Mouse (Mus musculus) lung, embryonic 15.5 days (tissue): ENCODE results near the gene Slc16a2. TPM values are rescaled to one million over a fixed set of nuclear protein-coding genes. Genes with fewer than 3 reads are reported as not detected.

ENCODE experiments used
- ATAC-seq: fragments of 200-750 bp; cut with Nextera tagmentation; 2 replicates; pipeline ENCODE4 v1.8.0; 2017; ENCODE audit warnings: moderate number of reproducible peaks, borderline replicate concordance; ENCODE audit not compliant: low FRiP score, low TSS enrichment; ENCODE audit errors: extremely low read depth
- H3K27ac ChIP-seq: fragments of 300-500 bp; sonication (generic); 2 replicates; pipeline ENCODE4 v1.5.1; 2015; ENCODE audit warnings: moderate library complexity, mild to moderate bottlenecking, inconsistent platforms
- H3K27me3 ChIP-seq: fragments of 300-500 bp; sonication (generic); 2 replicates; pipeline ENCODE4 v1.6.1; 2015; ENCODE audit warnings: inconsistent platforms
- H3K36me3 ChIP-seq: fragments of 300-500 bp; sonication (generic); 2 replicates; pipeline ENCODE4 v1.6.1; 2015; ENCODE audit warnings: inconsistent platforms
- H3K4me1 ChIP-seq: fragments of 300-500 bp; sonication (generic); 2 replicates; pipeline ENCODE4 v1.6.1; 2015; ENCODE audit warnings: inconsistent platforms
- H3K4me2 ChIP-seq: fragments of 300-500 bp; sonication (generic); 2 replicates; pipeline ENCODE4 v1.6.1; 2015; ENCODE audit warnings: inconsistent platforms, mild to moderate bottlenecking, moderate library complexity
- H3K4me3 ChIP-seq: fragments of 300-500 bp; sonication (generic); 2 replicates; pipeline ENCODE4 v1.5.1; 2015; ENCODE audit warnings: mild to moderate bottlenecking, inconsistent platforms
- H3K9ac ChIP-seq: fragments of 300-500 bp; sonication (generic); 2 replicates; pipeline ENCODE4 v1.6.1; 2015; ENCODE audit warnings: inconsistent platforms
- H3K9me3 ChIP-seq: fragments of 300-500 bp; sonication (generic); 2 replicates; pipeline ENCODE4 v1.6.1; 2016; ENCODE audit warnings: inconsistent platforms
- WGBS: fragments of 180-500 bp; shearing (Covaris S2); methylation state at CpG from one replicate; pipeline ENCODE4 v1.1.7; 2015; 5-methylcytosine and 5-hydroxymethylcytosine counted together
- polyA plus RNA-seq: library from polyadenylated mRNA; unstranded; fragments of >200 nt; fragmentation: Nextera tagmentation; extraction: Ambion mirVana; gene quantifications from 2 replicates; pipeline ENCODE4 v1.2.1, GENCODE M21; 2015

Gene Slc16a2
- polyA plus RNA-seq = 14.0 and 15.8 TPM in 2 replicates

GRCm38 (mm10) chrX:103821832-103822196, at the start of gene Slc16a2:
TSS of gene Slc16a2 (minus strand) at chrX:103821983.
- peak; percentile 92 for ATAC-seq
- peak within 1 kb of the TSS; percentile 89 for H3K27ac ChIP-seq
- WGBS = 17% methylated on average over 17 of the region's 17 CpGs

GRCm38 (mm10) chrX:103863502-103863901, 41.7 kb upstream of the Slc16a2 start:
- no peak overlapping the region for H3K4me3 ChIP-seq
- H3K9ac ChIP-seq = no peak overlapping the region
- no peak for ATAC-seq
- no peaks in the 10 kb centered on the region for H3K36me3 ChIP-seq
- 36% methylated on average over 2 of the region's 2 CpGs for WGBS
- H3K4me1 ChIP-seq = no peaks in the 10 kb centered on the region
- peaks cover 11% of the 10 kb centered on the region for H3K27me3 ChIP-seq
- H3K4me2 ChIP-seq = no peak overlapping the region
- no peaks in the 10 kb centered on the region for H3K9me3 ChIP-seq
- H3K27ac ChIP-seq = no peak overlapping the region

More at GRCm38 (mm10) chrX:103821832-103822196, at the start of gene Slc16a2:
- Histone ChIP-seq H3K4me1 (peaks cover 5% of the 10 kb centered on the region; the same call in 1 of the 2 replicates), H3K9ac (peak within 1 kb of the TSS; percentile 56), H3K9me3 (no peaks in the 10 kb centered on the region), H3K4me2 (peak within 1 kb of the TSS; percentile 92), H3K27me3 (peaks cover 38% of the 10 kb centered on the region), H3K4me3 (peak within 1 kb of the TSS; percentile 56), H3K36me3 (no peaks in the 10 kb centered on the region)

- Histone ChIP-seq H3K4me1 (no peaks in the 10 kb centered on the region), H3K4me3 (no peak overlapping the region), H3K27ac (no peak overlapping the region), H3K9ac (no peak overlapping the region), H3K4me2 (no peak overlapping the region), H3K9me3 (no peaks in the 10 kb centered on the region), H3K36me3 (no peaks in the 10 kb centered on the region), H3K27me3 (peaks cover 11% of the 10 kb centered on the region)
- ATAC-seq = no peak
- 91% methylated on average over 3 of the region's 3 CpGs for WGBS
These were observed 41.1 kb upstream of the Slc16a2 start for GRCm38 (mm10) chrX:103862877-103863276.

- Histone ChIP-seq H3K4me2 (no peak overlapping the region), H3K27ac (no peak overlapping the region), H3K9ac (no peak overlapping the region), H3K27me3 (peaks cover 20% of the 10 kb centered on the region; the same call in 1 of the 2 replicates), H3K9me3 (no peaks in the 10 kb centered on the region), H3K4me1 (no peaks in the 10 kb centered on the region), H3K36me3 (no peaks in the 10 kb centered on the region), H3K4me3 (no peak overlapping the region)
- no peak for ATAC-seq
- 39% methylated on average over 2 of the region's 2 CpGs for WGBS
These were observed 23.5 kb upstream of the Slc16a2 start for GRCm38 (mm10) chrX:103845266-103845665.

GRCm38 (mm10) chrX:103828836-103829235, 7.1 kb upstream of the Slc16a2 start:
- no peaks in the 10 kb centered on the region for H3K36me3 ChIP-seq
- no peaks in the 10 kb centered on the region for H3K9me3 ChIP-seq
- H3K4me1 ChIP-seq = no peaks in the 10 kb centered on the region
- no peak overlapping the region for H3K9ac ChIP-seq
- 88% methylated on average over 2 of the region's 2 CpGs for WGBS
- H3K4me2 ChIP-seq = no peak overlapping the region
- H3K4me3 ChIP-seq = no peak overlapping the region
- no peak overlapping the region for H3K27ac ChIP-seq
- ATAC-seq = no peak
- peaks cover 15% of the 10 kb centered on the region; the same call in 1 of the 2 replicates for H3K27me3 ChIP-seq

GRCm38 (mm10) chrX:103822271-103822811, 558 bp upstream of the Slc16a2 start:
- no peaks in the 10 kb centered on the region for H3K36me3 ChIP-seq
- 13% methylated on average over 20 of the region's 20 CpGs for WGBS
- peak overlapping the region; percentile 46 for H3K9ac ChIP-seq
- no peaks in the 10 kb centered on the region for H3K9me3 ChIP-seq
- peaks cover 5% of the 10 kb centered on the region; the same call in 1 of the 2 replicates for H3K4me1 ChIP-seq
- peak overlapping the region; percentile 56 for H3K4me3 ChIP-seq
- peak overlapping the region; percentile 92 for H3K4me2 ChIP-seq
- H3K27ac ChIP-seq = peak overlapping the region; percentile 89
- peaks cover 38% of the 10 kb centered on the region for H3K27me3 ChIP-seq
- peak; percentile 71 for ATAC-seq

GRCm38 (mm10) chrX:103821195-103821831, 470 bp downstream of the Slc16a2 start:
- Histone ChIP-seq H3K9me3 (no peaks in the 10 kb centered on the region), H3K4me1 (peaks cover 5% of the 10 kb centered on the region; the same call in 1 of the 2 replicates), H3K9ac (peak overlapping the region; percentile 56), H3K27ac (peak overlapping the region; percentile 89), H3K4me3 (peak overlapping the region; percentile 56), H3K27me3 (peaks cover 38% of the 10 kb centered on the region), H3K36me3 (no peaks in the 10 kb centered on the region), H3K4me2 (peak overlapping the region; percentile 92)
- WGBS = 15% methylated on average over 37 of the region's 37 CpGs
- ATAC-seq = peak; percentile 46

- 0 out of 2 replicates have a peak overlapping the region, but pooled peaks have one; percentile 89 for H3K27ac ChIP-seq
- H3K4me3 ChIP-seq = peak overlapping the region; percentile 56
- H3K9me3 ChIP-seq = no peaks in the 10 kb centered on the region
- 15% methylated on average over 35 of the region's 35 CpGs for WGBS
- ATAC-seq = no peak
- peaks cover 5% of the 10 kb centered on the region; the same call in 1 of the 2 replicates for H3K4me1 ChIP-seq
- H3K27me3 ChIP-seq = peaks cover 36% of the 10 kb centered on the region
- peak overlapping the region; percentile 92 for H3K4me2 ChIP-seq
- H3K36me3 ChIP-seq = no peaks in the 10 kb centered on the region
- H3K9ac ChIP-seq = peak overlapping the region; percentile 56; the same call in 1 of the 2 replicates
These were observed 1.2 kb downstream of the Slc16a2 start for GRCm38 (mm10) chrX:103820307-103821194.

GRCm38 (mm10) chrX:103819253-103819652, 2.5 kb downstream of the Slc16a2 start:
- no peaks in the 10 kb centered on the region for H3K9me3 ChIP-seq
- H3K27ac ChIP-seq = no peak overlapping the region
- peak overlapping the region; percentile 92 for H3K4me2 ChIP-seq
- H3K36me3 ChIP-seq = no peaks in the 10 kb centered on the region
- H3K9ac ChIP-seq = no peak overlapping the region
- peaks cover 5% of the 10 kb centered on the region; the same call in 1 of the 2 replicates for H3K4me1 ChIP-seq
- H3K27me3 ChIP-seq = peaks cover 34% of the 10 kb centered on the region
- no peak for ATAC-seq
- WGBS = 52% methylated on average over 6 of the region's 6 CpGs
- peak overlapping the region; percentile 56; the same call in 1 of the 2 replicates for H3K4me3 ChIP-seq

GRCm38 (mm10) chrX:103812690-103813089, 9.1 kb downstream of the Slc16a2 start:
- WGBS = 42% methylated on average over 1 of the region's 1 CpGs
- H3K9ac ChIP-seq = no peak overlapping the region
- no peaks in the 10 kb centered on the region for H3K4me1 ChIP-seq
- H3K27ac ChIP-seq = no peak overlapping the region; the same call in 1 of the 2 replicates
- H3K4me2 ChIP-seq = no peak overlapping the region
- H3K4me3 ChIP-seq = no peak overlapping the region
- peaks cover 29% of the 10 kb centered on the region for H3K27me3 ChIP-seq
- peak; percentile 62; the same call in 1 of the 2 replicates for ATAC-seq
- H3K36me3 ChIP-seq = no peaks in the 10 kb centered on the region
- H3K9me3 ChIP-seq = no peaks in the 10 kb centered on the region

GRCm38 (mm10) chrX:103810483-103810882, 11.3 kb downstream of the Slc16a2 start:
- 92% methylated on average over 1 of the region's 1 CpGs for WGBS
- peaks cover 30% of the 10 kb centered on the region for H3K27me3 ChIP-seq
- no peak overlapping the region for H3K4me2 ChIP-seq
- no peak overlapping the region for H3K4me3 ChIP-seq
- no peak overlapping the region for H3K27ac ChIP-seq
- ATAC-seq = no peak
- H3K9me3 ChIP-seq = no peaks in the 10 kb centered on the region
- H3K36me3 ChIP-seq = no peaks in the 10 kb centered on the region
- H3K9ac ChIP-seq = no peak overlapping the region
- no peaks in the 10 kb centered on the region for H3K4me1 ChIP-seq
